In genomic region chr1:131764581-131765338, GRCm38 (mm10) we compare ENCODE assay signal across 14 mouse cellular contexts. TPM values are rescaled to one million over a fixed set of nuclear protein-coding genes. Genes with fewer than 3 reads are reported as not detected.
DNase-seq lines count a peak whose midpoint lies in the region; ATAC-seq and TF ChIP-seq lines count a peak whose summit lies in the region.
"Had no signal": no experiment of that assay in that cellular context is flagged by ENCODE, and none has a peak within 500 bp of the region (broad histone marks: within the 10 kb centered on the region; RNA-seq: fewer than 3 reads in every experiment).

No protein-coding gene starts in this region.

- peak; percentile 32 for DNase-seq in adrenal gland, postnatal 10 days
- DNase-seq in adrenal gland, postnatal 25 days: no peak
- peak; percentile 8 for DNase-seq in liver, postnatal 0 days
- no peak for DNase-seq in liver
- DNase-seq in lung, adult 2 months: peak; percentile 77
- peak; percentile 89 for DNase-seq in lung, postnatal 36 days
- DNase-seq in kidney, adult 8-10 months: no peak

- no peaks in the 10 kb centered on the region for H3K36me3 ChIP-seq in liver, postnatal 0 days (replicated peaks; ENCODE audit: insufficient read depth, low read length)
- H3K36me3 ChIP-seq: embryonic facial prominence, embryonic 15.5 days; forebrain, embryonic 12.5 days; heart, embryonic 15.5 days; liver, embryonic 15.5 days had no signal

- no peak overlapping the region for H3K4me2 ChIP-seq in liver, postnatal 0 days (ENCODE audit: low read depth, low read length)
- H3K4me2 ChIP-seq: heart, embryonic 15.5 days; liver, embryonic 15.5 days had no signal

- TF ChIP-seq POLR2A in lung, adult 2 months (IDR thresholded peaks at IDR 0.05; ENCODE audit: borderline replicate concordance, extremely low read depth, low read depth, low read length): no peak; the same call in 1 of the 2 replicates

- H3K27me3 ChIP-seq in liver, postnatal 0 days (ENCODE audit: insufficient read depth, low read length): no peaks in the 10 kb centered on the region
- H3K27me3 ChIP-seq: embryonic facial prominence, embryonic 15.5 days; forebrain, embryonic 12.5 days; liver, embryonic 15.5 days had no signal

- no peak overlapping the region for H3K4me3 ChIP-seq in liver, postnatal 0 days (ENCODE audit: low read depth, low read length)
- peak overlapping the region; percentile 13 for H3K4me3 ChIP-seq in lung, adult 2 months (replicated peaks; ENCODE audit: extremely low read depth, low read depth, low read length)
- H3K4me3 ChIP-seq: embryonic facial prominence, embryonic 15.5 days; forebrain, embryonic 12.5 days; heart, embryonic 15.5 days; liver, embryonic 15.5 days had no signal

- no peaks in the 10 kb centered on the region for H3K9me3 ChIP-seq in liver, postnatal 0 days (ENCODE audit: low read length)
- H3K9me3 ChIP-seq: embryonic facial prominence, embryonic 15.5 days; forebrain, embryonic 12.5 days; heart, embryonic 15.5 days; liver, embryonic 15.5 days had no signal

- WGBS in liver, postnatal 0 days (ENCODE audit: insufficient replicate concordance): 46% methylated on average over 8 of the region's 8 CpGs
- WGBS in lung, adult 2 months: 38% methylated on average over 8 of the region's 8 CpGs

- ATAC-seq in liver, postnatal 0 days: no peak

- H3K4me1 ChIP-seq in liver, postnatal 0 days (ENCODE audit: insufficient read depth): no peaks in the 10 kb centered on the region
- H3K4me1 ChIP-seq in lung, adult 2 months (ENCODE audit: control insufficient read depth, insufficient read depth, low read length): peaks cover 3% of the 10 kb centered on the region
- H3K4me1 ChIP-seq: forebrain, embryonic 12.5 days; liver, embryonic 15.5 days had no signal

- no peak overlapping the region for H3K9ac ChIP-seq in liver, postnatal 0 days (replicated peaks)
- H3K9ac ChIP-seq: embryonic facial prominence, embryonic 15.5 days; forebrain, embryonic 12.5 days; heart, embryonic 15.5 days; liver, embryonic 15.5 days had no signal

- TF ChIP-seq EP300 in liver, postnatal 0 days (IDR thresholded peaks at IDR 0.05; ENCODE audit: low read depth): no peak

- no peak for TF ChIP-seq CTCF in liver, postnatal 0 days (IDR thresholded peaks at IDR 0.05; ENCODE audit: low read depth)
- no peak for TF ChIP-seq CTCF in lung, adult 2 months (IDR thresholded peaks at IDR 0.05; ENCODE audit: insufficient read depth, low read length)

- no peak overlapping the region for H3K27ac ChIP-seq in liver, postnatal 0 days (ENCODE audit: low read depth)
- H3K27ac ChIP-seq: embryonic facial prominence, embryonic 15.5 days; forebrain, embryonic 12.5 days; heart, embryonic 15.5 days; kidney, postnatal 0 days; liver, embryonic 15.5 days had no signal

RNA-seq across cellular contexts. Expression of gene Slc26a9, which starts 20.9 kb away (rescaled TPM):
- under 1 TPM in 1 of 2 experiments, not detected in 1; 0.15 TPM for total RNA-seq in adrenal gland, postnatal 10 days (2021)
- 0.18 TPM in 1 of 2 replicates, not detected in the other for total RNA-seq in adrenal gland, postnatal 25 days (2021)
- not detected in 2 replicates for polyA plus RNA-seq in liver, postnatal 0 days (2015; fragmentation: Nextera tagmentation; extraction: Ambion mirVana)
- polyA plus RNA-seq in lung, adult 2 months (2012; rRNA removed): 25.6 and 38.8 TPM in 2 replicates
- total RNA-seq: hematopoietic stem cell, adult 5-6 weeks had no signal
- polyA plus RNA-seq: forebrain, embryonic 12.5 days; liver, embryonic 15.5 days; neural tube, embryonic 11.5 days had no signal

RNA-seq across cellular contexts. Expression of gene Pm20d1, which starts 32.4 kb away (rescaled TPM):
- total RNA-seq in adrenal gland, postnatal 10 days (2021): 10 to 100 TPM; 14.7 to 19.1 TPM
- total RNA-seq in adrenal gland, postnatal 25 days (2021): 14.9 and 15.5 TPM in 2 replicates
- polyA plus RNA-seq in liver, postnatal 0 days (2015; fragmentation: Nextera tagmentation; extraction: Ambion mirVana): 10.5 and 10.7 TPM in 2 replicates
- 1.8 and 2.6 TPM in 2 replicates for polyA plus RNA-seq in lung, adult 2 months (2012; rRNA removed)
- total RNA-seq: hematopoietic stem cell, adult 5-6 weeks had no signal

Comparison
In these comparisons a context has a peak if more than half of its experiments do, and no peak if none do; other contexts are left out.
1. DNase-seq: peak in adrenal gland, postnatal 10 days (single experiment), liver, postnatal 0 days (single experiment), lung, adult 2 months (single experiment) and lung, postnatal 36 days (single experiment); none in adrenal gland, postnatal 25 days (single experiment), liver (single experiment) and kidney, adult 8-10 months (0 of 2).